Mouse (Mus musculus): ENCODE measurements around the gene Gpr135. TPM values are rescaled to one million over a fixed set of nuclear protein-coding genes. Genes with fewer than 3 reads are reported as not detected.

Gpr135 gene
- polyA plus RNA-seq, 1 experiment from 2014 or later, result 1.3 TPM

- ATAC-seq (ENCODE audit: insufficient number of reproducible peaks, low FRiP score, low TSS enrichment, low read depth), result no peak
- H3K4me2 ChIP-seq (replicated peaks), result no peak overlapping the region
- H3K9me3 ChIP-seq (replicated peaks), result no peaks in the 10 kb centered on the region
- 90% methylated on average over 3 of the region's 3 CpGs for WGBS
- no peaks in the 10 kb centered on the region for H3K27me3 ChIP-seq
- no peak overlapping the region for H3K9ac ChIP-seq
- H3K36me3 ChIP-seq, result no peaks in the 10 kb centered on the region
- H3K4me1 ChIP-seq, result no peaks in the 10 kb centered on the region
- no peak overlapping the region for H3K27ac ChIP-seq (replicated peaks)
- H3K4me3 ChIP-seq (replicated peaks), result no peak overlapping the region
These were observed 48.1 kb downstream of the Gpr135 start for GRCm38 (mm10) chr12:72022790-72023189.

DNA sequence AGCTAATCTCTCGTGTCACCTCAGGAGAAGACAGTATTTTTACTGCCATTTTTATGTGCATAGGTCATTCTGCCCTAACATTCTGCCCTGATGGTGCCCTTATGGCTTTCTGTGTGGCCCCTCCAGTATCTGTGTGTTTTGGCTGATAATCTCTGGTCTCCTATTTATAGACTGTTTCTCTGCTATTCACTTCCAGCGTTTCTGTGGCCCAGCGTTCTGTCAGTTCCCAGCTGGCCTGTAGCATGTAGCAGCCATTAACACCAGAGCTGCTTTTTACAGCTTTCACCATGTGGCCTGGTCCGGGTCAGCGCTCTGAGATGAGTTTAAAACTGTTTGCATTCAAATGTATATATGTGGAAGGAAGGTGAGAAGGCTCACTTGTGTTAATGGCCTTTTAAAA, 49.4 kb downstream of the Gpr135 start:
- 67% methylated on average over 5 of the region's 5 CpGs for WGBS
- Histone ChIP-seq H3K9ac (no peak overlapping the region), H3K4me1 (no peaks in the 10 kb centered on the region), H3K27ac (replicated peaks) (no peak overlapping the region), H3K4me2 (replicated peaks) (no peak overlapping the region), H3K4me3 (replicated peaks) (no peak overlapping the region), H3K27me3 (no peaks in the 10 kb centered on the region), H3K36me3 (no peaks in the 10 kb centered on the region), H3K9me3 (replicated peaks) (no peaks in the 10 kb centered on the region)
- ATAC-seq (ENCODE audit: insufficient number of reproducible peaks, low FRiP score, low TSS enrichment, low read depth), result no peak

- ATAC-seq (ENCODE audit: insufficient number of reproducible peaks, low FRiP score, low TSS enrichment, low read depth), result no peak
These were observed 50.6 kb downstream of the Gpr135 start for GRCm38 (mm10) chr12:72020285-72020684.

More at GRCm38 (mm10) chr12:72020285-72020684, 50.6 kb downstream of the Gpr135 start:
- Histone ChIP-seq H3K4me1 (no peaks in the 10 kb centered on the region), H3K4me3 (replicated peaks) (no peak overlapping the region), H3K9me3 (replicated peaks) (no peaks in the 10 kb centered on the region), H3K36me3 (no peaks in the 10 kb centered on the region), H3K9ac (no peak overlapping the region), H3K4me2 (replicated peaks) (no peak overlapping the region), H3K27me3 (no peaks in the 10 kb centered on the region), H3K27ac (replicated peaks) (no peak overlapping the region)
- 62% methylated on average over 4 of the region's 4 CpGs for WGBS

Other genes starting within 250 kb of the Gpr135 start
- gene Daam1, start 240.0 kb downstream of the Gpr135 start, polyA plus RNA-seq (2015; fragmentation: Nextera tagmentation; extraction: Ambion mirVana), result 11.7 TPM in 2 replicates
- gene L3hypdh, start 14.3 kb upstream of the Gpr135 start, polyA plus RNA-seq (2015; fragmentation: Nextera tagmentation; extraction: Ambion mirVana), result 19.2 and 20.5 TPM in 2 replicates
- gene Jkamp, start 14.5 kb upstream of the Gpr135 start, polyA plus RNA-seq (2015; fragmentation: Nextera tagmentation; extraction: Ambion mirVana), result 71.5 and 77.0 TPM in 2 replicates
- not detected in 2 replicates for gene Ccdc175, start 113.9 kb upstream of the Gpr135 start, polyA plus RNA-seq (2015; fragmentation: Nextera tagmentation; extraction: Ambion mirVana)